Mouse (Mus musculus) retina, adult 2 months (tissue): ENCODE measurements at regions not wholly inside any gene's neighbourhood (a gene's known extent, or its start where the extent isn't known, plus 50 kb on each side); places are given as distances from the start of the nearest gene placed in this dataset.

Source experiments
- DNase-seq: peaks from one replicate; pipeline ENCODE4 v3.0.0-alpha.2; 2012; ENCODE audit warnings: low read depth, low spot score

- no peak for DNase-seq
Measured at GRCm38 (mm10) chr1:142838663-142839062, 801.8 kb upstream of the B3galt2 start.

GRCm38 (mm10) chr1:142867024-142867700 lies 773.3 kb upstream of the B3galt2 start:
- no peak for DNase-seq

- no peak for DNase-seq
Measured at GRCm38 (mm10) chr1:142891842-142892241, 748.6 kb upstream of the B3galt2 start.

- DNase-seq = no peak
Measured at GRCm38 (mm10) chr1:142893156-142893555, 747.3 kb upstream of the B3galt2 start.

- no peak for DNase-seq
Measured at GRCm38 (mm10) chr1:142894145-142894544, 746.3 kb upstream of the B3galt2 start.

- no peak for DNase-seq
Measured at GRCm38 (mm10) chr1:142895081-142895480, 745.4 kb upstream of the B3galt2 start.

- no peak for DNase-seq
Measured at GRCm38 (mm10) chr1:142909907-142910306, 730.6 kb upstream of the B3galt2 start.

- DNase-seq = no peak
Measured at GRCm38 (mm10) chr1:142956686-142957085, 683.8 kb upstream of the B3galt2 start.

GRCm38 (mm10) chr1:142971475-142971874 lies 669.0 kb upstream of the B3galt2 start:
- no peak for DNase-seq

- no peak for DNase-seq
Measured at GRCm38 (mm10) chr1:142973387-142973786, 667.1 kb upstream of the B3galt2 start.

- DNase-seq = no peak
Measured at GRCm38 (mm10) chr1:142982994-142983393, 657.5 kb upstream of the B3galt2 start.

- DNase-seq = no peak
Measured at GRCm38 (mm10) chr1:142983641-142984040, 656.8 kb upstream of the B3galt2 start.

- DNase-seq = no peak
Measured at GRCm38 (mm10) chr1:142985516-142985915, 654.9 kb upstream of the B3galt2 start.

GRCm38 (mm10) chr1:143000216-143000615 lies 640.2 kb upstream of the B3galt2 start:
- no peak for DNase-seq

- DNase-seq = no peak
Measured at GRCm38 (mm10) chr1:143001112-143001511, 639.4 kb upstream of the B3galt2 start.

- DNase-seq = no peak
Measured at GRCm38 (mm10) chr1:143006045-143006444, 634.4 kb upstream of the B3galt2 start.

GRCm38 (mm10) chr1:143019982-143020381 lies 620.5 kb upstream of the B3galt2 start:
- no peak for DNase-seq

GRCm38 (mm10) chr1:143053161-143053560 lies 587.3 kb upstream of the B3galt2 start:
- DNase-seq = no peak

- DNase-seq = no peak
Measured at GRCm38 (mm10) chr1:143053599-143053998, 586.9 kb upstream of the B3galt2 start.

GRCm38 (mm10) chr1:143054451-143055024 lies 585.9 kb upstream of the B3galt2 start:
- no peak for DNase-seq

- no peak for DNase-seq
Measured at GRCm38 (mm10) chr1:143060698-143061576, 579.5 kb upstream of the B3galt2 start.

GRCm38 (mm10) chr1:143065493-143065892 lies 575.0 kb upstream of the B3galt2 start:
- no peak for DNase-seq
